Mouse (Mus musculus) gastrocnemius, postnatal 10 days (tissue): ENCODE measurements around the gene Stxbp3. TPM values are rescaled to one million over a fixed set of nuclear protein-coding genes. Genes with fewer than 3 reads are reported as not detected.

Experiments
- DNase-seq: peaks from one replicate; pipeline ENCODE4 v3.0.0; 2021; ENCODE audit warnings: mixed read lengths
- total RNA-seq, 2 experiments: library from RNA; stranded (reverse); gene quantifications; 2 replicates each; pipeline ENCODE4 v1.2.3; 2021

Stxbp3 gene
- total RNA-seq, 2 experiments from 2014 or later = 31.8 to 38.5 TPM

DNA sequence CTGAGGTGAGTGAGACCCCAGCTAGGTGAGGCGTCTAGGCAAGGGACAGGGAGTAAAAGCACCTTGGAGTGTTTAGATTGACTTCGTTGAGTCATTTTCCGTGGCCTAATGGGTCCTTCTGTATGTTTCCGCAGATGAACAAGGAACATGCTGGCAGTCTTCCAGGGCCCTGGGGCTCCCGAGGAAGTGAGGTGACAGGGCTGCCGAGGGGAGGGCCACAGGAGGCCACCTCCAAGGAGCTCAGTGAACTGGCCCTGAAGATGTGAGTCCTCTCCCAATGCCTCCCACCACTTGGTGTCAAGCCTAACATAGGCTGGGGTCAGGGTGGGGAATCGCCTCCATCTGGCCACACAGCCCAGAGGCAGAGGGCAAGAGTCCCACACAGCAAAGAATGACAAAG is 75.3 kb downstream of the Stxbp3 start:
- peak; percentile 20 for DNase-seq

DNA sequence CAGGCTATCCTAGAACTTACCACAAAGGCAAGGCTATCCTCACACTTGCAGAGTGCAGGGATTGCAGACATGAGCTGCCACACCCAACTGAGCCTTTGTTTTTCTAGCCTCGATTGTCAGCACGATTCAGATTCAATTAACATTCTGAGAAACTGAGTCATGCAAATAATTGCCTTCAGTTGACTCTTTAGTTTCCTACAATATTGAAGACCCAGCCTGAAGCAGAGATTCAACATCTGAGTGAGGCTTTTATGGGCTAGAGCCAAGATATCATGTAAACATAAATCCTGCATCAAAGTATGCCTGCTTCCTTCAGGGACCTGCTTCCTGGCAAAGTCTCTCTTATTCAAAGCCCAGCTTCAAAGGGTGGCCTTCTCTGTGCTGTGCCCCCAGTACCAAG is 76.6 kb downstream of the Stxbp3 start:
- no peak for DNase-seq

DNA sequence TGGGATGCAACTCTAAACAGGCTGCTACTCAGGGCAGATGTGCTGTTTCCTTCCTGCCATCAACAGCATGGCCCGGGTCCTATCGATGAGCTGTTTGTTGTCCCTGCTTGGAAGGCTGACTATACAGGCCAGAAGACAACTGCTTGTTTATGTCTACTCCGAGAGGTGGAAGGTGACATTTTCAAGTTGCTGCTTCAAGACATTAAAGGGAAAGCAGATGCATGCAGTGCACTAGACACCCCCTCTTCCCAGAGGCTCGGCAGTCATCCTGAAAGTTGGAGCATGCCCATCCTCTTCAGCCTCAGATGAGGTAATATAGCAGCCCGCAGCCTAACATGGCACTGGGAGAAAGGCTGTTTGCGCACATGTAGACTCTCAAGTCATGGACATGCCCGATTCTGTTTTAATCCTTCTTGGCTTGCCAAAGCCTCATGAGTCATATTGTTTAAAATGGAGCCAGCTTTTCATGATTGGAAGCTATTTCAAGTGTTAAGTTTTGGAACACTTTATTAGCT is 77.7 kb downstream of the Stxbp3 start:
- no peak for DNase-seq

DNA sequence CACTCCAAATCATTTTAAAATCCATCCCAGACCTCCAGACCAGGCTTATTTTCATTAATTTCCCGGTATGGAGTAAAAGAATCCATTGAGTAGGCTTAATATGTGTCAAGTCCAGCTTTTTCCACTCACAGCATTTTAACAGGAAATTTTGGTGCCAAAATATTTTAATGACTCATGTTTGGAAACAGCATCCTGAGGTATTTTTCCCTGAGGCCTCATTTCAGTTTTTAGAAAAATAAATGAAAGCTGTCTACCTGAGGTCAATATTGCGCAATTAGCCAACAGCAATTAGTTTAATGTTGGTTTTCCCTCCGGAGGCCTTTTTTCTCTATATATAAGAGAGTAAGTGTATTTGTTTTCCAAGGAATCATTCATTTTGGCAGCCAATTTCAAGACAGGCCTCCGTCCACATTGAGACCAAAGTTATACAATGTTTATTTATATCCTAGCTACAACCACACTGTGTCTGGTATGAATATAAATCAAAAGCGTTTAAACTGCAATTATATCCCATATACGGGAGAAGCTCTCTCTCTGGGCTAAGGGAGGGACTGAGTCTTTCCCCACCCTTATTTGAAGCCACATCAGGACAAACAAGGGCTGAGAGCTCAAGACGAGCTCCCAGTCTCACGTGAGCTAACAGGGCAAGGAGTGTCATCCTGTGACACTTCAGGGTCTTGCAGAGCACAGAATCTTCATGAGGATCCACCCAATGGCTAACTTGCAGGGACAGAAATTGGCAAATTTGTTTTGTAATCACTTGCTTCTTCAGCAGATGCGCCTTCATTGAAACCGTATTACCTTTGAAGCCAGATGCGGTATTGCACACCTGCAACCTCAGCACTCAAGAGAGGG is 80.5 kb downstream of the Stxbp3 start:
- DNase-seq = no peak

DNA sequence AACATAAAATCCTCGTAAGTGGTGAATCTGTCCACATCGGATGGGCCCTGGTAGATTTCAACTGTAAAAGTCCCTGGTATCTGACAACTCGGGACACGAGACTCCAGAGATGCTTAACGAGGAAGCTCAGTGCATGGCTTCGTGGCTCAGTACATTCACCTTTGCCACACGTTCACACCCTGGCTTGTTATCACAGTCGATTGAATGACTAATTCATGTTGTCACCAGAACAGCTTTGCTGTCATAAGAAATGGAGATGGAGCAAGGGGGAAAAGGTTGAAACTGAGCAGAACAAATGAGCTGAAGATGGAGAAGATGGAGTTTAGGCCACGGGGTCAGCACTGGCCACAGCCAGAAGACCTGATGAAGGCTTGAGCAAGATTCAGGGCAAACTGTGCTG is 82.8 kb downstream of the Stxbp3 start:
- no peak for DNase-seq

DNA sequence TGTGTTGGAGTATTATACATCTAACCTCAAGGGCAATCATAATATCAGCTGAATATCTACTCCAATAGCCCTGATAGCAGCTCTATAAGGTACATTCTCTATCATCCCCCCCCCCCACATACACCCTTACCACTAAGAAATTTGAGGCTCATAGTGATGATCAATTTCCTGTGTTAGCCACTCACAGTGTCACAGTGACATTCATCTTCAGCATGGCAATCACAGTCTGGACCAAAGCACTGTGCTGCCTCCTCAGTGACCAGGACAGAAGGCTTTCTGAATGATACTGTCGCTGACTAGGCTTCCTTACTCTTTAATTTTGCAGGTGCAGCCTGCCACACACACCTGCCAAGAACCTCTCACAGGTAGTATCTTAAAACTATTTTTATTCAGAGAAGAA is 84.2 kb downstream of the Stxbp3 start:
- DNase-seq = no peak

DNA sequence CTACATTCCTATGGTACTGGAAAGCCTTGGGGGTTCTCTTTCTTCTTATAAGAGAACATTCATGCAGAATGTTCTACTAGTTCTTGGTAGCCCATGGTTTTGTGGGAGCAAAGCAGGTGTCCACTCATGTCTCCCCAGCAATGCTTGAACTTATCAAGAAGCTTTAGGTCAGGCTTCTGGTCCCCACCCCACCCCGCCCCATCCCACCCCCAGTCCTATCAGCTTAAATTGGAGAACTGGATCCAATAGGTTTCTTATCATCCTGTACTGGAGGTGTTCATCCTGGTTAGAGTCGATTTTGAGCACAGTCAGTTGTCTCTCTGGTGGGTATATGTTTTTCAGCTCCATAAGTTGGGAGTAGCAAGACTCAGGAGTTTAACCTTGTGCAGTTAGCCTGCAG is 84.8 kb downstream of the Stxbp3 start:
- DNase-seq = no peak

DNA sequence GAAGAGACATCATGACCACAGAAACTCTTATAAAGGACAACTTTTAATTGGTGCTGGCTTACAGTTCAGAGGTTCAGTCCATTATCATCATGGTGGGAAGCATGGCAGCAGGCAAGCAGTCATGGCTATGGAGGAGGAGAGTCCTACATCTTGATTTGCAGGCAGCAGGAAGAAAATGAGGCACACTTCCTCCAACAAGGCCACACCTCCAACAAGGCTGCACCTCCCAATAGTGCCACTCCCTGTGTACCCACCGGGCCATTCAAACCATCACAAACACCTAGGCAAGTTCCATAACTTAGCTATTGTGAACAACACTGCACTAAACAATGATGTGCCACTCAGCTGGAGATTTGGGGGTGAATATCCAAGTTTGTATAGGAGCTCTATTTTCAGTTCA is 85.8 kb downstream of the Stxbp3 start:
- no peak for DNase-seq

DNA sequence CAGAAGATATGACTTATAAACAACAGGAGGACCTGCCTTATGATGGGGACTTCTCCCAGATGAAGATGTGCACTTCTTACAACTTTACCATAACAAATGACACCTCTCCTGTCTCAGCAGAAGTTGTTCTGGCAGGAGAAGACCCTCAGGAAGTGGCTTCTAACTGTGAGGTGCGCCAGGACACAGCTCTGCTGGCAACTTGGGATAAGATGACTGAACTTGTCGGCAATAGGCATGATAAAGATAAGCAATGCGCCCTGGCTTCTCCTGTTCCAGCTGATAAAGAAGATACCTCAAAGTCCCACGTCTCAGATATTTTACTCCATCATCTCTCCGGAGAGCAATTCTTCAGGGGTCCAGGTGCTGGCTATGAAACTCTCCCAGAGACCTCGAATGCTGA is 88.6 kb downstream of the Stxbp3 start:
- no peak for DNase-seq

DNA sequence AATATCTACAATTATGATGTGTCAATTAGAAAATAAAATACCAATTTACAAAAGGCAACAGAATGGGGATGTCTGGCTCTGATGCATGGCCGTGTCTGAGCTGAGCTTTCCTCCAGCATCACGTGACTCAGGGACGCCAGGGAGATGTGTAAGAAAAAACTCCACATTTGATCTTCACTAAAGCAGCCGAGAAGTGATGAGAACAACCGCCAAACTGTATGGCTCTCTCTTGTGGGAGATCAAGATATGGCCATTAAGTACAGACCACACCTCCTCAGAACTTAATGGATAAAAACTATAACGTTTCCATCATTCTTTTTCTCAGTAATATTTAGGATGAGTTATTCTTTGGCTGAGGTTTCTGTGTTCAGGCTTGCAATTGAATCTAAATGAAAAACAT is 89.3 kb downstream of the Stxbp3 start:
- DNase-seq = no peak

DNA sequence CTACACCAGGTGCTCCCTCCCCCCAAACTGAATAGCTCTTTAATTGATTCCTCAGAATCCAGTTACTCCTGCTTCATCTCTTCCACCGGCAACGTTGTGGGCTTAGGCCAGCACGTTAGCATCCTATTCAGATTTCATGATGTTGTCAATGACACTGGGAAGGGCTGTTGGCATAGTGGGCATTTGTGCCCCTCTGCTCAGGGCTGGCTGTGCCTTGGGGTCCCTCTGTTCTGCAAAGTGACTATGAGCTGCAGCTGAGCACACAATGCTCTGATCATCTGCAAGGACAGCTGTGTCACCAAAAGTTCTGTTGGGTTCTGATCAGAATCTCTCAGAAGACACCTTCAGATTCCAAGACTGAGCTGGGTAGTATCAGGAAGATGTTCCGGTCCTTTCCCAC is 96.3 kb downstream of the Stxbp3 start:
- no peak for DNase-seq

Other genes starting within 250 kb of the Stxbp3 start
- gene Wdr47, start 249.2 kb downstream of the Stxbp3 start, total RNA-seq = 1 to 10 TPM; 6.2 to 7.7 TPM
- gene Clcc1, start 186.6 kb downstream of the Stxbp3 start, total RNA-seq = 10 to 100 TPM; 26.4 to 29.9 TPM
- 10 to 100 TPM; 14.2 to 15.3 TPM for gene Gpsm2, start 118.2 kb downstream of the Stxbp3 start, total RNA-seq
- gene Aknad1, start 100.9 kb downstream of the Stxbp3 start, total RNA-seq = under 1 TPM; 0.27 to 0.31 TPM
- under 1 TPM; 0.07 to 0.34 TPM for gene Fndc7, start 49.5 kb upstream of the Stxbp3 start, total RNA-seq
- gene Prpf38b, start 71.2 kb upstream of the Stxbp3 start, total RNA-seq = 10 to 100 TPM; 24.3 to 31.5 TPM
- not detected for gene Henmt1, start 99.3 kb upstream of the Stxbp3 start, total RNA-seq
- gene Gm9857, start 99.9 kb upstream of the Stxbp3 start, total RNA-seq = not detected
- 10 to 100 TPM; 14.6 to 15.0 TPM for gene Fam102b, start 187.1 kb upstream of the Stxbp3 start, total RNA-seq
- gene Slc25a54, start 239.9 kb upstream of the Stxbp3 start, total RNA-seq = not detected